Mouse (Mus musculus) stomach, postnatal 0 days (tissue): ENCODE data around the gene Olfr429. TPM values are rescaled to one million over a fixed set of nuclear protein-coding genes. Genes with fewer than 3 reads are reported as not detected.
"Not testable (repeated sequence)": the region's sequence is repeated elsewhere in the genome, so short reads cannot be mapped to it uniquely, and the experiment has no call there.

Experiments used
- ATAC-seq: fragments of 200-750 bp; cut with Nextera tagmentation; 2 replicates; pipeline ENCODE4 v1.8.0; 2017; ENCODE audit not compliant: low FRiP score, low TSS enrichment
- DNase-seq: peaks from one replicate; pipeline ENCODE4 v3.0.0-alpha.2; 2016; ENCODE audit warnings: low spot score
- H3K27ac ChIP-seq: fragments of 300-500 bp; sonication (generic); replicated peaks from 2 replicates; pipeline ENCODE4 v1.5.1; 2014; ENCODE audit warnings: mild to moderate bottlenecking, control low read depth
- H3K27me3 ChIP-seq: fragments of 300-500 bp; sonication (generic); 2 replicates; pipeline ENCODE4 v1.6.1; 2014; ENCODE audit warnings: low read length; ENCODE audit not compliant: control insufficient read depth, insufficient read depth
- H3K36me3 ChIP-seq: fragments of 300-500 bp; sonication (generic); 2 replicates; pipeline ENCODE4 v1.6.1; 2014; ENCODE audit warnings: low read length, mixed read lengths; ENCODE audit not compliant: control insufficient read depth, insufficient read depth
- H3K4me1 ChIP-seq: fragments of 300-500 bp; sonication (generic); replicated peaks from 2 replicates; pipeline ENCODE4 v1.6.1; 2014; ENCODE audit warnings: antibody characterized with exemption; ENCODE audit not compliant: control insufficient read depth, insufficient read depth
- H3K4me2 ChIP-seq: fragments of 300-500 bp; sonication (generic); replicated peaks from 2 replicates; pipeline ENCODE4 v1.6.1; 2014; ENCODE audit warnings: low read depth, mild to moderate bottlenecking, control low read depth, moderate library complexity
- H3K4me3 ChIP-seq: fragments of 300-500 bp; sonication (generic); 2 replicates; pipeline ENCODE4 v1.5.1; 2014; ENCODE audit warnings: low read depth, low read length, control low read depth
- H3K9ac ChIP-seq: fragments of 300-500 bp; sonication (generic); 2 replicates; pipeline ENCODE4 v1.6.1; 2014; ENCODE audit warnings: mild to moderate bottlenecking, low read length, control low read depth, mixed read lengths
- H3K9me3 ChIP-seq: fragments of 300-500 bp; sonication (generic); 2 replicates; pipeline ENCODE4 v1.6.1; 2016; ENCODE audit warnings: low read length; ENCODE audit not compliant: control insufficient read depth
- CTCF ChIP-seq: IDR thresholded peaks from 2 replicates; pipeline ENCODE4 v1.5.1; 2016; ENCODE audit warnings: antibody characterized with exemption, low read depth, mild to moderate bottlenecking, moderate library complexity
- EP300 ChIP-seq: optimal IDR thresholded peaks from 2 replicates; pipeline ENCODE3; 2016; ENCODE audit warnings: antibody characterized with exemption
- WGBS: fragments of 180-500 bp; shearing (Covaris S2); extraction: QIAGEN DNeasy Blood & Tissue Kit; methylation state at CpG from one replicate; pipeline ENCODE4 v1.1.7; 2014; 5-methylcytosine and 5-hydroxymethylcytosine counted together
- polyA plus RNA-seq: library from polyadenylated mRNA; unstranded; fragments of >200 nt; fragmentation: Nextera tagmentation; extraction: Ambion mirVana; gene quantifications from 2 replicates; pipeline ENCODE4 v1.2.1, GENCODE M21; 2015

Gene Olfr429
- not detected in 2 replicates for polyA plus RNA-seq

DNA sequence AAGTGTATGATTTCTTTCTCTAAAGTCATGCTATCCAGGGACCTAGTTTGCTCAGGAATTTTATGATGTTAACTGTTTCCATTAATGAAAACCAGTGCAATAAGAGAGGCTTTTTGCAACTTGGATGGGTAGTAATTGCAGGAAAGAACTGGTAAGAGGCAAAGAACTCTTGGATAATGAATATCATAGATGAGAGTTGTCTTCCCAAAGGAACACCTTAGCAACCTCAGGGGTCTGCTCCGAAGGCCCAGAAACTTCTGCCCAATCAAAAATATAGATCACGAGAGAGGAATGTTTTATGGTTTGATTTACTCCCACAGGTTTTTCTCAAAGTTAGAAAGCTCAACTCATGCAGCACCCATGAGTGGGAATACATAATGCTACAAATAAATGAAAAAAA, at the start of gene Olfr429:
Gene Olfr429 (plus strand): TSS at position 301 of the 400 bp plus-strand sequence.
- Histone ChIP-seq H3K9ac (no peak within 1 kb of the TSS), H3K9me3 (no peaks in the 10 kb centered on the region), H3K27me3 (no peaks in the 10 kb centered on the region), H3K4me3 (no peak within 1 kb of the TSS), H3K27ac (no peak within 1 kb of the TSS), H3K4me1 (no peaks in the 10 kb centered on the region), H3K4me2 (no peak within 1 kb of the TSS), H3K36me3 (no peaks in the 10 kb centered on the region)
- 90% methylated on average over 2 of the region's 2 CpGs for WGBS
- no peak for DNase-seq
- no peak for TF ChIP-seq CTCF
- TF ChIP-seq EP300: no peak
- ATAC-seq: no peak

DNA sequence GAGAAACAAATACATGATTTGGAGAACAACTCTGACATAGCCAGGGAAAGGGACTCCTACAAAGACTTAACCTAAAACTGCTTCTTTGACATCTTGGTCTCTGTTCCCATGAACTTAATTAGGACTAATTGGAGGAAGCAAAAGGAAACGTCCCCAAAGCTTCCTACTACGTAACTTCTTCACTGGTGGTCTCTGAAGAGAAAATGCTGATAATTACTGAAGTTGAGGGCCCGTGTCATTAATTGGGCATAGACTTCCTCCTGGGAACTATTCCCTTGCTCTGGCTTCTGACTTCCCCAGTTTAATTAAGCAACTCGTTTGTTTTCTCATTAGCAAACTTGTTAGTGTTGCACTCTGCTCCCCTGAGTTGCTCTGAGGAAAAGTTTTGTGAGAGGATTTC, 48.3 kb upstream of the Olfr429 start:
- no peaks in the 10 kb centered on the region for H3K9me3 ChIP-seq
- H3K4me2 ChIP-seq: no peak overlapping the region
- ATAC-seq (no peak), DNase-seq (no peak)
- no peak overlapping the region for H3K9ac ChIP-seq
- no peaks in the 10 kb centered on the region for H3K36me3 ChIP-seq
- no peaks in the 10 kb centered on the region for H3K4me1 ChIP-seq
- WGBS: 70% methylated on average over 4 of the region's 4 CpGs
- no peak overlapping the region for H3K27ac ChIP-seq
- TF ChIP-seq CTCF: no peak
- no peak for TF ChIP-seq EP300
- H3K4me3 ChIP-seq: no peak overlapping the region
- no peaks in the 10 kb centered on the region for H3K27me3 ChIP-seq

DNA sequence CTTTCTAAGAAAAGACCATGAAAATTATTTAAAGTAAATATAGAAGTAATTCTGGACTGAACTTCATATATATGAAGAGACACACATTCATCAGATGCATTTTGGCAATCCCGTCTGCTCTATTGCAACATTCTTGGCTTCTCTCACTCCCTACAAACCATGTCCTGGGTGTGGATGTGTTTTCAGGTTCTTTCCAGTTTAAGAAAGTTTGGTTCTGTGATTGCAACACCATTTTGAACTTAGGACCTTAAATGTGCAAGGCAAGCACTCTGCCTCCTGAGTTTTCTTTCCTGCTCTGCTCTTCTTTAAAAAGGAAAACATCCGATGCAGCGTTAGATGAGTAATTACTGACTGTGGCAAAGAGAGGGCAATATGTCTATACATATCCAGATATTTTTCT, 45.7 kb upstream of the Olfr429 start:
- Histone ChIP-seq H3K4me2 (no peak overlapping the region), H3K9ac (no peak overlapping the region), H3K4me3 (no peak overlapping the region), H3K36me3 (no peaks in the 10 kb centered on the region), H3K4me1 (no peaks in the 10 kb centered on the region), H3K27me3 (no peaks in the 10 kb centered on the region), H3K27ac (no peak overlapping the region), H3K9me3 (no peaks in the 10 kb centered on the region)
- TF ChIP-seq EP300 (no peak), CTCF (no peak)
- 69% methylated on average over 3 of the region's 3 CpGs for WGBS
- no peak for ATAC-seq
- no peak for DNase-seq

DNA sequence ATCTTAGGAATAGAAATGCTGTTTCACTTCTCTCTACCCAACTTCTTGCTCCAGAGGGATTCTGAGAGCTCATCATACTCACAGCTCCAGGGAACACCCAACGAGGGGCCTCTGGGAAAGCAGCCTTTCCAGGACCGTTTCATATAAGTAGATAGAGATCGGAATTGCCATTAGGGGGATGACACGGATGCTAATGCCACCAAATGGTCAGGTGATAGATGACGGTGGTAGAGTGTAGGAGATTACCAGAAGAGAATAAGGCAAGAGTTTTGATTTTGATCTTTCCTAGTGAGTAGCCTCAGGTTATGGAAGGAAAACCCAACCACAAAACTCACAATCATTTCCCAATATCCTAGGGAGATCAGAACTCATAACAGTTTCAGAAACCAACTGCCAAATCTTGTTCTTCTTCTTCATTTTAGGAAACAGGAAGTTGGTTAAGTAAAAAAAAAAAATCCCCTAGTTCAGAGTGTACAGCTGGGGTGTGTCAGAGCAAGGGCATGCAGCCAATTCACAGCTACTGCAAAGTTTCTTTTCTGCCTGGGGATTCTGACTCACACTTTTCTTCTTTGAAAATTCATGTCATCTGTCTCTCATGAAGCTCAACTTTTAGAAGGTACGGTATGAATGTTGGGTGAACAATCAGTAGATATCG, 43.5 kb upstream of the Olfr429 start, which contains the start of gene Olfr433:
Gene Olfr433 (plus strand): TSS at position 183 of the 655 bp plus-strand sequence.
- TF ChIP-seq EP300 (no peak), CTCF (no peak)
- ATAC-seq (no peak), DNase-seq (peak; percentile 16)
- no peaks in the 10 kb centered on the region for H3K4me1 ChIP-seq
- no peak within 1 kb of the TSS for H3K4me3 ChIP-seq
- WGBS: 57% methylated on average over 7 of the region's 7 CpGs
- no peaks in the 10 kb centered on the region for H3K27me3 ChIP-seq
- no peaks in the 10 kb centered on the region for H3K9me3 ChIP-seq
- H3K9ac ChIP-seq: no peak within 1 kb of the TSS
- H3K27ac ChIP-seq: no peak within 1 kb of the TSS
- no peak within 1 kb of the TSS for H3K4me2 ChIP-seq
- no peaks in the 10 kb centered on the region for H3K36me3 ChIP-seq

DNA sequence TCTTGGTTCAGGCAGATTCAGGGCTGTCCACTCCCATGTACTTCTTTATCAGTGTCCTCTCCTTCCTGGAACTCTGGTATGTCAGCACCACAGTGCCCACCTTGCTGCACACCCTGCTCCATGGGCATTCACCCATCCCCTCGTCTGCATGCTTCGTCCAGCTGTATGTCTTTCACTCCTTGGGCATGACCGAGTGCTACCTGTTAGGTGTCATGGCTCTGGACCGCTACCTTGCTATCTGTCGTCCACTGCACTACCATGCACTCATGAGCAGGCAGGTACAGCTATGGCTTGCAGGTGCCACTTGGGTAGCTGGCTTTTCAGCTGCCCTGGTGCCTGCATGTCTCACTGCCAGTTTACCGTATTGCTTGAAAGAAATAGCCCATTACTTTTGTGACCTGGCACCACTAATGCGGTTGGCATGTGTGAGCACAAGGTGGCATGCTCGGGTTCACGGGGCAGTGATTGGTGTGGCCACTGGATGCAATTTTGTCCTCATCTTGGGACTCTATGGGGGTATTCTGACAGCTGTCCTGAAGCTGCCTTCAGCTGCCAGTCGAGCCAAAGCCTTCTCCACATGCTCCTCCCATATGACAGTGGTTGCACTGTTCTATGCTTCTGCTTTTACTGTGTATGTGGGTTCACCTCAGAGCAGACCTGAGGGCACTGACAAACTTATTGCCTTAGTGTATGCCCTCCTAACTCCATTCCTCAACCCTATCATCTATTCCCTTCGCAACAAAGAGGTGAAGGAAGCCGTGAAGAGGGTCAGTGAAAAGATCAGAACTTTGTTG, 41.8 kb upstream of the Olfr429 start:
- H3K9me3 ChIP-seq, DNase-seq, H3K9ac ChIP-seq, H3K27ac ChIP-seq, ATAC-seq, H3K4me2 ChIP-seq, H3K36me3 ChIP-seq, H3K4me1 ChIP-seq, H3K4me3 ChIP-seq, H3K27me3 ChIP-seq: not testable (repeated sequence)
- 94% methylated on average over 12 of the region's 12 CpGs for WGBS

DNA sequence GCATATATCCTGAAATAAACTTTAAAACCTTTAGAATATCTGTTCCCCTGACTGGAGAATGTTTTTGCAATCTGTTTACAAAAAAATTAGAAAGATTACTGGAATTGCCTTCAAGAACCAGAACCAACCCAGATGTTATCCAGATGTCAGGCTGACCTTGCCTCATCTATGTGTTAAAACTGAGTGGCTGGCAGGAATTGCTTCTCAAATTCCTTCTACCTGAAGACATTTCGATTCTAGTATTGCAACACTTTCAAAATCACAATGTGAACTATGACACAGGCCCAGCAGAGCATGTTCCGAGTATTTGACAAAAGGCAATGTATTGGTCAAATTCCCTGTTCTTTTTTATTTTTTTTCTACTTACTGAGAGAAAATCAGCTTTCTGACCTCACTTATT, 39.7 kb upstream of the Olfr429 start:
- Histone ChIP-seq H3K36me3 (no peaks in the 10 kb centered on the region), H3K27me3 (no peaks in the 10 kb centered on the region), H3K9ac (no peak overlapping the region), H3K4me3 (no peak overlapping the region), H3K27ac (no peak overlapping the region), H3K9me3 (no peaks in the 10 kb centered on the region), H3K4me1 (no peaks in the 10 kb centered on the region), H3K4me2 (no peak overlapping the region)
- ATAC-seq (no peak), DNase-seq (no peak)
- WGBS: 43% methylated on average over 2 of the region's 2 CpGs
- no peak for TF ChIP-seq EP300
- no peak for TF ChIP-seq CTCF

DNA sequence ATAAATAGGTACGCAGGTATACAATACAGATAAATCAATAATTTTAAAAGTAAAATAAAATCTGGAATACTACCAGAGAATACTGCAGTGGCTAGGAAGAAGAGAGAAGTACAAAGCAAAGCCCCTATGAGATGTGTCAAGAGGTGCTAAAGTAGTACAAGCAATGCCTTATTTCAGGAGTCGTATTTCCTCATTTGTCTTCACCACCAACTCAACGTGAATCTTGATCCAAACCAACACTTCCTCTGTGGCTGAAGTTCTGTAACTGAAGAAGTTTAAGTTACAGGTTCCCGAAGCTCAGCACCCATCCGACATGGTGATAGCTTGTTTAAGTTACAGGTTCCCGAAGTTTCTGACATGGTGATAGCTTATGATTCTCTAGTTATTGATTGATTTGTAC, 35.9 kb upstream of the Olfr429 start:
- H3K9me3 ChIP-seq, H3K27ac ChIP-seq, H3K4me2 ChIP-seq, H3K36me3 ChIP-seq, H3K4me1 ChIP-seq, H3K4me3 ChIP-seq, ATAC-seq, H3K9ac ChIP-seq, DNase-seq, H3K27me3 ChIP-seq: not testable (repeated sequence)
- 63% methylated on average over 6 of the region's 6 CpGs for WGBS
